Mouse (Mus musculus) lung, adult 2 months (tissue): Measurements from ENCODE around the gene Vezt.

Experiments
- CTCF ChIP-seq: fragments of 200-500 bp; IDR thresholded peaks from 2 replicates; pipeline ENCODE4 v1.5.1; 2011; ENCODE audit warnings: mild to moderate bottlenecking, low read length, control low read depth; ENCODE audit not compliant: insufficient read depth
- POLR2A ChIP-seq: fragments of 200-500 bp; IDR thresholded peaks from 2 replicates; pipeline ENCODE4 v1.6.1; 2011; ENCODE audit warnings: low read depth, mild to moderate bottlenecking, control low read depth, low read length, borderline replicate concordance; ENCODE audit errors: extremely low read depth

DNA sequence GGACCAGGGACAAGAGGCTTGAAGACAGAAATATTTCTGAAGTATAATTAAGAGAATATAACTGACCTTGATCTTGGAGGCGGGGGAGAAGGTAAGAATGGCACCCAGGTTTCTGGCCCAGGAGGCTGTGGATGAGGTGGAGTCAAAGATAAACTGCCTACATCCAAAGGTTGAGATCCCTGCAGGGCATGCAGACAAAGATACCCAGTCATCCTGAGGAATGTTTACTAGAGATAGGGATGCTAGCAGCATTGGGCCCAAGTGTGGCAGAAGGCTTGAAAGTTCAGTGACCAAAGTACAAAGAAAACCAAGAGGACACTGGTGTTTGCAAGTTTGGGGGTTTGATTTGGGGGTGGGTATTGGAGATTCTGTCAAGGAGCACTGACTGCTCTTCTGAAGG, 144.6 kb downstream of the Vezt start:
- TF ChIP-seq POLR2A (no peak), CTCF (no peak)
